Mouse (Mus musculus) gastrocnemius, postnatal 36 days (tissue): ENCODE data around the gene Zkscan14. TPM values are rescaled to one million over a fixed set of nuclear protein-coding genes. Genes with fewer than 3 reads are reported as not detected.
"Not testable (repeated sequence)": the region's sequence is repeated elsewhere in the genome, so short reads cannot be mapped to it uniquely, and the experiment has no call there.

Source experiments
- DNase-seq, 2 experiments: peaks; one replicate each; pipeline ENCODE4 v3.0.0; 2022
- intact Hi-C: fragments of 180-260 bp; cut with DNase I; formaldehyde crosslinking; loops from one replicate; pipeline ENCODE4 v1.15.1; 2025
- long read RNA-seq, 2 experiments: library from polyadenylated mRNA; stranded (forward); transcript quantifications; one replicate each; pipeline ENCODE4 v2.0.0; 2021
- total RNA-seq, 2 experiments: library from RNA; stranded (reverse); gene quantifications; 2 replicates each; pipeline ENCODE4 v1.2.3; 2021

Zkscan14 gene
- 10 to 100 TPM in 1 of 2 experiments, 1 to 10 TPM in 1; 8.5 to 13.0 TPM for total RNA-seq
- long read RNA-seq, experiment 1, transcript Zkscan14-201 (3 exons, 1,967 nt) = major isoform, 6 of 6 reads
- long read RNA-seq, experiment 1, partial matches to known transcripts = 0 of 6 reads
- long read RNA-seq, experiment 1, other reads (novel, unspliced or antisense) = 0 of 6 reads
- long read RNA-seq, experiment 2, transcript Zkscan14-201 (3 exons, 1,967 nt) = major isoform, 12 of 18 reads
- long read RNA-seq, experiment 2, partial matches to known transcripts = 1 of 18 reads
- long read RNA-seq, experiment 2, other reads (novel, unspliced or antisense) = 3 of 18 reads

GRCm38 (mm10) chr5:145201321-145201991, at the start of gene Zkscan14:
Zkscan14 (minus strand) TSS chr5:145201868.
- peak; percentile 60 to 65 for DNase-seq
- intact Hi-C loops = no loop called here

- no peak for DNase-seq
- intact Hi-C loops = no loop called here
Observed at GRCm38 (mm10) chr5:145249520-145249919, 47.9 kb upstream of the Zkscan14 start.

GRCm38 (mm10) chr5:145234636-145235035, 33.0 kb upstream of the Zkscan14 start:
- intact Hi-C loops = loop anchor here (5.0 kb wide), 1 partner anchor 48 kb away; the partner anchor contains the start of gene Zscan25
- no peak for DNase-seq

GRCm38 (mm10) chr5:145231893-145232411, 30.3 kb upstream of the Zkscan14 start:
- intact Hi-C loops = loop anchor here (5.0 kb wide), 1 partner anchor 50 kb away; the partner anchor contains the start of gene Zscan25
- peak in 1 of 2 experiments; percentile 10 for DNase-seq

GRCm38 (mm10) chr5:145231367-145231871, 29.8 kb upstream of the Zkscan14 start, which contains the start of gene Zfp655:
Zfp655 (plus strand) TSS chr5:145231715.
- peak; percentile 96 to 97 for DNase-seq
- intact Hi-C loops = loop anchor here (5.0 kb wide), 1 partner anchor 51 kb away; the partner anchor contains the start of gene Zscan25

GRCm38 (mm10) chr5:145230641-145231040, 29.0 kb upstream of the Zkscan14 start:
- intact Hi-C loops = loop anchor here (5.0 kb wide), 1 partner anchor 52 kb away; the partner anchor contains the start of gene Zscan25
- no peak for DNase-seq

GRCm38 (mm10) chr5:145229283-145229682, 27.6 kb upstream of the Zkscan14 start:
- intact Hi-C loops, DNase-seq: not testable (repeated sequence)

GRCm38 (mm10) chr5:145226453-145226852, 24.8 kb upstream of the Zkscan14 start:
- DNase-seq = no peak
- intact Hi-C loops = no loop called here

- intact Hi-C loops = no loop called here
- no peak for DNase-seq
Observed at GRCm38 (mm10) chr5:145223395-145223794, 21.7 kb upstream of the Zkscan14 start.

- no peak for DNase-seq
Observed at GRCm38 (mm10) chr5:145222840-145223239, 21.2 kb upstream of the Zkscan14 start.

GRCm38 (mm10) chr5:145219981-145220380, 18.3 kb upstream of the Zkscan14 start:
- no peak for DNase-seq
- intact Hi-C loops = no loop called here

More at GRCm38 (mm10) chr5:145222840-145223239, 21.2 kb upstream of the Zkscan14 start:
- intact Hi-C loops = no loop called here

- no peak for DNase-seq
- intact Hi-C loops = no loop called here
Observed at GRCm38 (mm10) chr5:145218671-145219070, 17.0 kb upstream of the Zkscan14 start.

GRCm38 (mm10) chr5:145218206-145218605, 16.5 kb upstream of the Zkscan14 start:
- intact Hi-C loops = no loop called here
- DNase-seq = no peak

- intact Hi-C loops = no loop called here
- DNase-seq = no peak
Observed at GRCm38 (mm10) chr5:145217746-145218145, 16.1 kb upstream of the Zkscan14 start.

- no peak for DNase-seq
- intact Hi-C loops = no loop called here
Observed at GRCm38 (mm10) chr5:145214679-145215078, 13.0 kb upstream of the Zkscan14 start.

- no peak for DNase-seq
- intact Hi-C loops = no loop called here
Observed at GRCm38 (mm10) chr5:145213505-145213904, 11.8 kb upstream of the Zkscan14 start.

- intact Hi-C loops = no loop called here
- DNase-seq = no peak
Observed at GRCm38 (mm10) chr5:145212216-145212615, 10.5 kb upstream of the Zkscan14 start.

GRCm38 (mm10) chr5:145211340-145211739, 9.7 kb upstream of the Zkscan14 start:
- intact Hi-C loops = no loop called here
- DNase-seq = no peak

GRCm38 (mm10) chr5:145208391-145208790, 6.7 kb upstream of the Zkscan14 start:
- DNase-seq, intact Hi-C loops: not testable (repeated sequence)

- no peak for DNase-seq
- intact Hi-C loops = no loop called here
Observed at GRCm38 (mm10) chr5:145207954-145208353, 6.3 kb upstream of the Zkscan14 start.

GRCm38 (mm10) chr5:145207385-145207784, 5.7 kb upstream of the Zkscan14 start:
- intact Hi-C loops = no loop called here

More at GRCm38 (mm10) chr5:145207385-145207784, 5.7 kb upstream of the Zkscan14 start:
- DNase-seq = no peak
